Mouse (Mus musculus) forebrain, embryonic 12.5 days (tissue): ENCODE data around the gene Trim80. TPM values are rescaled to one million over a fixed set of nuclear protein-coding genes. Genes with fewer than 3 reads are reported as not detected.
A peak's percentile ranks its signal among the peaks of the same experiment; 100 is the strongest.

Experiments
- ATAC-seq: fragments of 200-750 bp; cut with Nextera tagmentation; 2 replicates; pipeline ENCODE4 v1.8.0; 2017; ENCODE audit warnings: moderate TSS enrichment; ENCODE audit not compliant: low FRiP score
- H3K27ac ChIP-seq: fragments of 300-500 bp; sonication (generic); 2 replicates; pipeline ENCODE4 v1.5.1; 2016; ENCODE audit warnings: mild to moderate bottlenecking
- H3K27me3 ChIP-seq: fragments of 300-500 bp; sonication (generic); 2 replicates; pipeline ENCODE4 v1.6.1; 2016; ENCODE audit warnings: mild to moderate bottlenecking
- H3K36me3 ChIP-seq: fragments of 300-500 bp; sonication (generic); replicated peaks from 2 replicates; pipeline ENCODE4 v1.6.1; 2016; ENCODE audit warnings: mild to moderate bottlenecking
- H3K4me1 ChIP-seq: fragments of 300-500 bp; sonication (generic); 2 replicates; pipeline ENCODE4 v1.6.1; 2016
- H3K4me2 ChIP-seq: fragments of 300-500 bp; sonication (generic); 2 replicates; pipeline ENCODE4 v1.6.1; 2016; ENCODE audit warnings: mild to moderate bottlenecking, moderate library complexity
- H3K4me3 ChIP-seq: fragments of 300-500 bp; sonication (generic); replicated peaks from 2 replicates; pipeline ENCODE4 v1.5.1; 2016; ENCODE audit warnings: mild to moderate bottlenecking
- H3K9ac ChIP-seq: fragments of 300-500 bp; sonication (generic); 2 replicates; pipeline ENCODE4 v1.6.1; 2016; ENCODE audit warnings: mild to moderate bottlenecking
- H3K9me3 ChIP-seq: fragments of 300-500 bp; sonication (generic); 2 replicates; pipeline ENCODE4 v1.6.1; 2016
- WGBS: fragments of 180-500 bp; shearing (Covaris S2); methylation state at CpG from one replicate; pipeline ENCODE4 v1.1.7; 2016; 5-methylcytosine and 5-hydroxymethylcytosine counted together
- polyA plus RNA-seq: library from polyadenylated mRNA; unstranded; fragments of >200 nt; fragmentation: Nextera tagmentation; extraction: Ambion mirVana; gene quantifications from 2 replicates; pipeline ENCODE4 v1.2.1, GENCODE M21; 2016

Trim80 gene
- polyA plus RNA-seq, result not detected in 2 replicates

DNA sequence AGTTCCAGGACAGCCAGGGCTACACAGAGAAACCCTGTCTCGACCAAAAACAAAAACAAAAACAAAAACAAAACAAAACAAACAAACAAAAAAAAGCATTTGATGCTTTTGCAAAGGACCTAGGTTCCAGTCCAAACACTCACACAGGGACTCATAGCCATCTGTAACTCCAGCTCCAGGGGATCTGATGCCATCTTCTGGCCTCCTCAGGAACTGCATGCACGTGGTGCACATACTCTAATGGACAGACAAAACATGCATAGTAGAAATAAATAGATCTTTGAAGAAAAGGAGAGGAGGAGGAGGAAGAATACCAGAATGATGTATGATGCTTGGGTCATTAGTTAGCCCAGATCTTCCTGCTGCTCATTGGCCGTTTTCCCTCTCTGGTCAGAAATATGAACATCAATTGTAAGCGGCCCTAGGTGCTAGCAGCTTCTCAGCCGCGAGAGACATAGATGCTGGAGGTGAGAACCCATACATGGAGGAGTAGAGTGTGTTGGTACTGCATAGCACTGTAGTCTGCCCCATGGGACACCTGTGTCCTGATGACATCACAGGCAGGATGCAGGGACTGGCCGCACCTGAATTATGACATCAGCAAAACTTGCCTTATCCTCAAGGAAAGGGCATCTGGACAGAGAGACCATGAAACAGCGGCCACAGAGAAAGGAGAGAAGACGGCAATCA, at the start of gene Trim80:
Gene Trim80, plus strand, starts transcription at position 640 of the 690 bp plus-strand sequence.
- H3K36me3 ChIP-seq, result no peaks in the 10 kb centered on the region
- no peak within 1 kb of the TSS for H3K27ac ChIP-seq
- H3K4me1 ChIP-seq, result peaks cover 12% of the 10 kb centered on the region
- no peak within 1 kb of the TSS for H3K4me3 ChIP-seq
- WGBS, result 92% methylated on average over 9 of the region's 9 CpGs
- H3K4me2 ChIP-seq, result no peak within 1 kb of the TSS
- no peak within 1 kb of the TSS for H3K9ac ChIP-seq
- no peak for ATAC-seq
- peaks cover 6% of the 10 kb centered on the region; the same call in 1 of the 2 replicates for H3K27me3 ChIP-seq
- H3K9me3 ChIP-seq, result no peaks in the 10 kb centered on the region

DNA sequence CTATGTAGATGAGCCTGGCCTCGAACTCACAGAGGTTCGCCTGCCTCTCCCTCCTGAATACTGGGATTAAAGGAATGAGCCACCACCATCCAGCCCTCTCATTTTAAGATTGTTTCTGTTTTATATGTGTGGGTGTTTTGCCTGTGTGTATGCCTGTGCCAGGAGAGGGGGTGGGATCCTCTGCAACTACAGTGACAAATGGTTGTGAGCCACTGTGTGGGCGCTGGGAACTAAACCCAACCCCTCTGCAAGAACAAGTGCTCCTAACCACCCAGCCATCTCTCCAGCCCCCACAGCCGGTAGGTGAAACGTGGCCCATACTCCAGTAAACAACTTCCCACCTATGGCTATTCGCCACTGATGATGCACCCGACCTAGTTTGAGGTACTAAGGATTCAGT, 49.0 kb upstream of the Trim80 start:
- Histone ChIP-seq H3K9ac (no peak overlapping the region), H3K9me3 (no peaks in the 10 kb centered on the region), H3K4me2 (no peak overlapping the region), H3K27ac (no peak overlapping the region), H3K36me3 (peaks cover 70% of the 10 kb centered on the region), H3K27me3 (no peaks in the 10 kb centered on the region), H3K4me1 (peaks cover 2% of the 10 kb centered on the region; the same call in 1 of the 2 replicates), H3K4me3 (no peak overlapping the region)
- no peak for ATAC-seq
- 91% methylated on average over 7 of the region's 7 CpGs for WGBS

DNA sequence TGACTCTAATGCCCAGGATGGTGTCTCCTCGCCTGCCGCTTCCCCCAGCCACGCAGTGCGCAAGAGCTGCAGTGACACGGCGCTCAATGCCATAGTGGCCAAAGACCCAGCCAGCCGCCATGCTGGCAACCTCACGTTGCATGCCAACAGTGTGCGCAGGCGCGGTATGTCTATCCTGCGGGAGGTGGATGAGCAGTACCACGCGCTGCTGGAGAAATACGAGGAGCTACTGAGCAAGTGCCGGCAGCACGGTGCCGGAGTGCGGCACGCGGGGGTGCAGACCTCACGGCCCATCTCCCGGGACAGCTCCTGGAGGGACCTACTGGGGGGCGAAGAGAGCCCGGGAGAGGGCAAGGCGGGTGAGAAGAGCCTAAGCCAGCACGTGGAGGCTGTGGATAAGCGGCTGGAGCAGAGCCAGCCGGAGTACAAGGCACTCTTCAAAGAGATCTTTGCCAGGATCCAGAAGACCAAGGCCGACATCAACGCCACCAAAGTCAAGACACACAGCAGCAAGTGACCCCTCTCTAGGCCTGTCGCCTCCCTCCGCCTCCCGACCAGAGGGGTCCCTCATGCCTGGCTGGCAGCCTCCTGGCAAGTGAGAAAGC, 46.5 kb upstream of the Trim80 start:
- no peak overlapping the region for H3K9ac ChIP-seq
- 76% methylated on average over 34 of the region's 34 CpGs for WGBS
- ATAC-seq, result no peak
- H3K4me3 ChIP-seq, result no peak overlapping the region
- H3K27ac ChIP-seq, result no peak overlapping the region
- no peaks in the 10 kb centered on the region for H3K27me3 ChIP-seq
- H3K4me1 ChIP-seq, result no peaks in the 10 kb centered on the region
- H3K4me2 ChIP-seq, result no peak overlapping the region
- no peaks in the 10 kb centered on the region for H3K9me3 ChIP-seq
- H3K36me3 ChIP-seq, result peaks cover 71% of the 10 kb centered on the region

DNA sequence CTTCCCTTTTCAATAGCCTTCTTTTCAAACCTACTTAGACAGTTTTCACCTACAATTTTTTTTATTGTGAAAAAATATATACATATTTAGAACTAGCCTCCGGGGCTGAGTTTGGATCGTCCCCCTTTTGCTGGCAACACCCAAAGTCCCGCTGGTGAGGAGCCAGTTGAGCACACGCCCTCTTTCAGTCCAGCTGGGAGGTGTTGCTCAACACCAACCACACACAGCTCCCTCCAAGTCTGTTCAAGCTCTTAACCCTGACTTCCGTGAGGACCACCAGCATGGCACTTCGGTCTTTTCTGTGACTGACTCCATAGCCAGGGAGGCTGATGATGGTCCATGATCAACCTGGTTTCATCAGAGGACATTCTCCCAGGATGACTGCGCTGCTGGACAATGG, 42.3 kb upstream of the Trim80 start:
- no peaks in the 10 kb centered on the region for H3K27me3 ChIP-seq
- ATAC-seq, result no peak
- no peak overlapping the region for H3K4me2 ChIP-seq
- peaks cover 19% of the 10 kb centered on the region for H3K4me1 ChIP-seq
- H3K9me3 ChIP-seq, result no peaks in the 10 kb centered on the region
- peaks cover 37% of the 10 kb centered on the region for H3K36me3 ChIP-seq
- H3K27ac ChIP-seq, result no peak overlapping the region
- no peak overlapping the region for H3K4me3 ChIP-seq
- H3K9ac ChIP-seq, result no peak overlapping the region
- 83% methylated on average over 7 of the region's 7 CpGs for WGBS

DNA sequence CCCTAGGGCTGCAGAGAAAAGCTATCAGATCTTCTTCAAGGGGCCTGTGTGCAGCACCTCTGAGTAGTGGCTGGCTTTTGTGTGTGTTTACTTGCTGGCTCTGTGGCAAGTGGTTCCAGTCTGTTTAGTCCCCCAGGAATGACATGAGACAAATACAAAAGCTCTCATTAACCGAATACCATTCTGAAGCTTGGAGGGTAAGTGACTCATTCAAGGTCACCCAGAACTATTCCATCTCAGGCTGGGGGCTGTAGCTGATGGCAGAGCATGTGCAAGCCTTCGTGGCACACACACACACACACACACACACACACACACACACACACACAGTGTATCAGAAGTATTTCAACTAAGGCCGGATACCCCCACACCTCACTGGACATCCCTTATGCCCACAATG, 40.2 kb upstream of the Trim80 start:
- Histone ChIP-seq H3K27me3 (no peaks in the 10 kb centered on the region), H3K4me1 (peaks cover 34% of the 10 kb centered on the region), H3K9me3 (no peaks in the 10 kb centered on the region), H3K27ac (no peak overlapping the region; the same call in 1 of the 2 replicates), H3K36me3 (peaks cover 16% of the 10 kb centered on the region), H3K9ac (no peak overlapping the region), H3K4me3 (no peak overlapping the region), H3K4me2 (no peak overlapping the region)
- 79% methylated on average over 3 of the region's 3 CpGs for WGBS
- no peak for ATAC-seq

DNA sequence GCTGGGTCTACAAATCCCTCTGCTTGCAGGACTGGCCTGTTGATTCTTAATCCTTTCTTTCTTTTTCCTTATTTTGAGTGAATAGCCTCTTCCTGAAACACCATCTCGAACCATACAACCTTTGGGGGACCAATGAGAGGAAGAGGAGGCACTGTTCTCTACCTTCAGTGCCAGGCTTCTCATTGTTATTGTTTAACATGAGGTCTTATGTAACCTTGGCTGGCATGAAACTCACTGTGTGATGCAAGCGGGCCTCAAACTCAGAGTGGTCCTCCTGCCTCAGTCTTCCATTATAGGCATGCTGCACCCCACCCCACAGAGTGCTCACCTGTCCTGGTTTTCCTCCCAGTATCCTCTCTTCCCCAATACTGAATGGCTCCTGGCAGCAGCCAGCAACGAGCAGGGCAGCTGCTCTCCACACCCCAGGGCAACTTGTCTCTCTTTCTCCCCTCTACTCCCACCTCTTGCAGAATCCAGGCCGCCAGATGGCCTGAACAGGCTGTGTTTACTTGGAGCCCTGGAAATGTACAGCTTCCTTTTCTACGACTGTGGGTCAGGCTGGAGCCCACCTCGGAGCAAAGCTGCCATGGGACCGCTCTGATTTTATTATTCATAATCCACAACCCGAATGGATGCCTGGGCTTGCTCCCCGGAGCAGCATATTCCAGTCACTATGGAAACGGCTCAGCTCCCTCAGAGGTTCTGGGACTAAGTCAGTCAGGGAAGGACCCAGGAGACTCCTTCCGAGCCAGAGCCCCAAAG, 39.5 kb upstream of the Trim80 start:
- Histone ChIP-seq H3K9me3 (no peaks in the 10 kb centered on the region), H3K36me3 (peaks cover 13% of the 10 kb centered on the region), H3K4me3 (no peak overlapping the region), H3K4me2 (no peak overlapping the region), H3K27ac (peak overlapping the region; percentile 59), H3K27me3 (no peaks in the 10 kb centered on the region), H3K4me1 (peaks cover 41% of the 10 kb centered on the region), H3K9ac (peak overlapping the region; percentile 31; the same call in 1 of the 2 replicates)
- 0 out of 2 replicates have a peak, but pooled peaks have one; percentile 7 for ATAC-seq
- WGBS, result 51% methylated on average over 11 of the region's 11 CpGs

DNA sequence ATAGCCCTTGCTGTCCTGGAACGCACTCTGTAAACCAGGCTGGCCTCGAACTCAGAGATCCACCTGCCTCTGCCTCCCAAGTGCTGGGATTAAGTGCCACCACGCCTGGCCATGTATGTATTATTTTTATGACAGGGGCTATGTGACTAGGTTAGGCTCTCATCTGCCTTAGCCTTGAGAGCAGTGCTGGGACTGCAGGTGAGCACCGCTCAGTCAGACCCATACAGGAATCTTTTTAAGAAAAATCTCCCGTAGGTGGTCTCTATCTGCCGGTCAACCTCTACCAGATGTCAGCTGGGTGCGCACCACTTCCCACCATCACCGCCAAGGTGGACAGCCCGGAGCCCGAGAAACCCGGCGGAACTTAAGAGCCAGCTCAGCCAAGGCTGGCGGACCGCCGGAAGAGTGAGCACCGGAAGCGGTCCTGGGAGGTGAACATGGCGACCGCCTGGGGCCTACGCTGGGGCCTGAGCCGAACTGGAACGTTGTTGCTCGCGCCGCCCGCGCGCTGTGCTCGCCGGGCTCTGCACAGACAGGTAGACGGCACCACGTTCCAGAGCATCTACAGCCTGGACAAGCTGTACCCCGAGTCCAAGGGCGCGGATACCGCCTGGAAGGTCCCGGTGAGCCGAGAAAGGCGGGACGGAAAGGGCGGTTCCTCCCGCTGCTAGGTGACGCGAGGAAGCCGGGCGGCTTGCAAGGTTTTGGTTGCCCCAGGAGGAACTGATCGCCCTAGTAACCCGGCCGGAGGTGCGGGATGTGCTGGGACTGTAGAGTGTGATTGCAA, 36.8 kb upstream of the Trim80 start, which contains the start of gene Mrpl58:
Gene Mrpl58, plus strand, starts transcription at position 415 of the 787 bp plus-strand sequence.
- peak; percentile 87 for ATAC-seq

DNA sequence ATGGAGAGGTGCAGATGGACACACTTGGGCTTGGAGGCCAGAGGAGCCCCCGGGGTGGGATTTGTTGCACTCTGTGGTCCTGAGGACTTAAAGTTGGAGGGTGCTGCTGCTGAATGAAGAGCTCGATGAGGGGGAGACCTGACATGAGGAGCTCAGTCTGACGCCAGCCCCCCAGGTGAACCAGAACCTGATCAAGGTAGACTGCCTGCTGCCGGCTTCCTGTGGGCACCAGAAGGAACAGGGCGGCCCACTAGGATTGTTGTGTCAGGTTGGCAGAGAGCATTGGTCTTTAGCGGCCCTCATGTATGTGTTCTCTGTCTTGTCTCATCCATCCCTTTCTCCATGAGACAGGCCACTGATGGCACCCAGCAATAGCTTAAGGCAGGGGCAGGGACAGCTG, 34.6 kb upstream of the Trim80 start:
- Histone ChIP-seq H3K4me2 (no peak overlapping the region), H3K36me3 (peaks cover 38% of the 10 kb centered on the region), H3K9ac (no peak overlapping the region; the same call in 1 of the 2 replicates), H3K4me1 (peaks cover 62% of the 10 kb centered on the region), H3K27me3 (peaks cover 2% of the 10 kb centered on the region; the same call in 1 of the 2 replicates), H3K27ac (no peak overlapping the region), H3K4me3 (no peak overlapping the region), H3K9me3 (no peaks in the 10 kb centered on the region)
- no peak for ATAC-seq
- 97% methylated on average over 6 of the region's 6 CpGs for WGBS

More for the DNA sequence above, 36.8 kb upstream of the Trim80 start, which contains the start of gene Mrpl58:
- Histone ChIP-seq H3K9ac (peak within 1 kb of the TSS; percentile 89), H3K4me2 (peak within 1 kb of the TSS; percentile 79), H3K9me3 (no peaks in the 10 kb centered on the region), H3K27me3 (no peaks in the 10 kb centered on the region), H3K36me3 (peaks cover 31% of the 10 kb centered on the region), H3K4me3 (peak within 1 kb of the TSS; percentile 84), H3K4me1 (peaks cover 52% of the 10 kb centered on the region), H3K27ac (peak within 1 kb of the TSS; percentile 93)
- 3% methylated on average over 50 of the region's 50 CpGs for WGBS

DNA sequence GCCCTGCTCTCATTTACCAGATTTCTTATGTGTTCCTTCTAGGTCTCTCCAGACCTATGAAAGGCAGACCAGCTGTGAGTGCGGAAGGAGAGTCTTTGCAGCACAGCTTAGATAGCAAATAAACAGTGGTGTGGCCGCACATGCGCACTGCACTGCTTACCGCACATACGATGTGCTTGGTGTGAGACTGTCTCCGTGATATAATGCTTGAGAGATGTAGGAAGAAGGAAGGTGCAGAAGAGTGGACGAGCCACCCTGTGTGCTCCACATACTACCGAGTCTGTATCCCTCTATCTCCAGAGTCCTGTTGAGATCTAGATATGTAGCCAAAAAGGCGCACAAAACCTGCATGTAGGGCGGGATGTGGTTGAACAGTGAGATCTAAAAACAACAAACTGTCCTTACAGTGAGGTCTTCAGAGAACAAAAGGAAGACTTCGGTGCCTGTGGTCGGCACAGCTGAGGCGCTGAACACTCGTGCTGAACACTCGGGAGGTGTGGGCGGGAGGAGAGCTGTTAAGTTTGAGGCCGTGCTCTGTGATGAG, 33.4 kb upstream of the Trim80 start:
- ATAC-seq, result no peak
- Histone ChIP-seq H3K9me3 (no peaks in the 10 kb centered on the region), H3K4me1 (peaks cover 68% of the 10 kb centered on the region), H3K27me3 (peaks cover 4% of the 10 kb centered on the region; the same call in 1 of the 2 replicates), H3K9ac (no peak overlapping the region), H3K36me3 (peaks cover 45% of the 10 kb centered on the region), H3K4me2 (no peak overlapping the region), H3K4me3 (no peak overlapping the region), H3K27ac (0 out of 2 replicates have a peak overlapping the region, but pooled peaks have one; percentile 95)
- 95% methylated on average over 17 of the region's 17 CpGs for WGBS

DNA sequence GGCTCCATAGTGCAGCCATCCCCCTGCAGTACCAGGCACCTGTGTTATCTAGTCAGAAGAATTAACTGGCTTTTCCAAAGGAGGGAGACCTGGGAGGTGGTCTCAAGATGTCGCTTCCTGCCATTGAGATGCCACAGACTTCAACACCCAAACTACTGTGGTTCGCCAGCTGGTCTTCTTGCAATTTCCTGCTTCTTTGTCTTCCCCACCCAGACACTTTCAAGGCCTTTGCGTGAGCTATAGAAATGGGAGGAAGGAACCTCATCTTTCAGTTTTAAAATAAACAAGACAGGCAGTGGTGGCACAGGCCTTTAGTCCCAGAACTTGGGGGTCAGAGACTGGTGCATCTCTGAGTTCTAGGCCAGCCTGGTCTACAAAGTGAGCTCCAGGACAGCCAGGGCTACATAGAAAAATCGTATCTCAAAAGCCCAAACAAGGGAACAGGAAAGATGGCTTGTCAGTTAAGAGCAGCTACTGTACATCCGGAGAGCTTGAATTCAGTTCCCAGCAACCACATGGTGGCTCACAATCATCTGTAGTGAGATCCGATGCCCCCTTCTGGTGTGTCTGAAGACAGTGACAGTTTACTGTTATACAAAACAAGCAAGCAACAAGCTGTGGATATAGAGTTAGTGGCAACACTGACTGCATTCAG, 32.0 kb upstream of the Trim80 start:
- Histone ChIP-seq H3K4me1 (peaks cover 75% of the 10 kb centered on the region), H3K4me2 (peak overlapping the region; percentile 42; the same call in 1 of the 2 replicates), H3K4me3 (no peak overlapping the region), H3K9me3 (no peaks in the 10 kb centered on the region), H3K36me3 (peaks cover 45% of the 10 kb centered on the region), H3K9ac (peak overlapping the region; percentile 52), H3K27me3 (peaks cover 4% of the 10 kb centered on the region; the same call in 1 of the 2 replicates), H3K27ac (peak overlapping the region; percentile 95)
- 71% methylated on average over 6 of the region's 6 CpGs for WGBS
- ATAC-seq, result no peak

DNA sequence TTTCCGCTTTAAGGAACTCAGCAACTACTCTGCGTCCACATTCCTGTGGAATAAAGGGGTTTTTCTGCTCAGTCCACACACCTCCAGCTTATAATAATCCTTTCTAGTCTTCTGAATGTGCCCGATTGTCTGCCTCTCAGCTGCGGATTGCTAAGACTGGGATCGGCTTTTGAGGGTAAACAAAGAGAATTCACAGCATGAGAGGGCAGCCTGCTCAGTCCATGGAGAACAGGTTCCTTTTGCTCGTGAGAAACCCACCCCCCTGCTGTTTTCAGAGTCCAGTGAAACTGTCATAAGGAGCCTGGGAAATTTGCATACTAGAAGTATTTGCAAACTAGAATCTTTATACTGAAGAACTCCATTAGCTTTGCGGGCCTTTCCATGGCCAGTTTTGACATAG, 30.8 kb upstream of the Trim80 start:
- Histone ChIP-seq H3K4me1 (peaks cover 72% of the 10 kb centered on the region), H3K9ac (peak overlapping the region; percentile 52; the same call in 1 of the 2 replicates), H3K4me2 (peak overlapping the region; percentile 42), H3K27me3 (peaks cover 4% of the 10 kb centered on the region; the same call in 1 of the 2 replicates), H3K9me3 (no peaks in the 10 kb centered on the region), H3K36me3 (peaks cover 45% of the 10 kb centered on the region), H3K4me3 (no peak overlapping the region), H3K27ac (peak overlapping the region; percentile 95)
- 0 out of 2 replicates have a peak, but pooled peaks have one; percentile 25 for ATAC-seq
- 15% methylated on average over 7 of the region's 7 CpGs for WGBS
